Mouse (Mus musculus): ENCODE measurements around the gene Scn2b.

Scn2b gene

GRCm38 (mm10) chr9:45117741-45118431, at the start of gene Scn2b:
TSS of gene Scn2b (plus strand) at chr9:45117782.
- peak; percentile 63 for DNase-seq

DNA sequence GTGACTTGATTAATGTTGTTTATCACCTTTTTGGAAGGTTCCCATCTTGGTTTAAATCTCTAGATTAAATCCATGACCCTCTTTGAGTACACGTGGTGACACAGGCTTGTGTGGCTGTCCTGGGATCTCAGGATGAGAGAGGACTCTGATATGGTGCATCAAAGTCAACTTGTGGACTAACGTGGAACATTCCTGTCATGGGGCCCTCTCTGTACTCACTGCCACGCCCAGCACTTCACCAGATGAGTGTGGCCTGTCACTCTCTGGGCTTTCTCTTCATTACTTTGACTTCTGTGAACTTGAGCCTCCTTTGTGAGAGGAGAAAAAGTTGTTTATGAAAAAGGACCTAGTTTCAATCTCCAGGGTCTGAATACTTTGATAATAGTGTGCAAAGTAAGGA, 45.8 kb upstream of the Scn2b start:
- DNase-seq, result no peak

- no peak for DNase-seq
Measured at GRCm38 (mm10) chr9:45077859-45078258, 39.7 kb upstream of the Scn2b start.

- DNase-seq, result no peak
Measured at GRCm38 (mm10) chr9:45079011-45079410, 38.6 kb upstream of the Scn2b start, which contains the start of gene Jaml. TSS of gene Jaml (plus strand) at chr9:45079183.

DNA sequence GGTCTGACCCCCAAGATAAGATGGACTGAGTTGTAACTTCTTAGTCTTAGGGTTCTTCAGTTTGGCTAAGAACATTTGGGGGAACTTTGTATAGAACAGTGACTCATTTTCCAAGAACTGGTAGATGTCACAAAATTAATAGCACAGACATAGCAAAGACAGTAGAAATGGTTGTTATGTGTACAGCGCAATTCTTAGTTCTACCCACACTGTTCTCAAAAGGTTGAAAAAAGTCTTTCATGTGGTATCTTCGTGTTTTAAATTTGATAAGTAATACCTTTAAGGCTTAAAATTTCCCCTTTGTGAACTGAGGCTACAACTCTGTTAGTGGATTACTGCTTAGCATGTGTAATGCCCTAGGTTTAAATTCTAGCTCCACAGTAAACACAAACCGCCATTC, 34.5 kb upstream of the Scn2b start:
- no peak for DNase-seq

DNA sequence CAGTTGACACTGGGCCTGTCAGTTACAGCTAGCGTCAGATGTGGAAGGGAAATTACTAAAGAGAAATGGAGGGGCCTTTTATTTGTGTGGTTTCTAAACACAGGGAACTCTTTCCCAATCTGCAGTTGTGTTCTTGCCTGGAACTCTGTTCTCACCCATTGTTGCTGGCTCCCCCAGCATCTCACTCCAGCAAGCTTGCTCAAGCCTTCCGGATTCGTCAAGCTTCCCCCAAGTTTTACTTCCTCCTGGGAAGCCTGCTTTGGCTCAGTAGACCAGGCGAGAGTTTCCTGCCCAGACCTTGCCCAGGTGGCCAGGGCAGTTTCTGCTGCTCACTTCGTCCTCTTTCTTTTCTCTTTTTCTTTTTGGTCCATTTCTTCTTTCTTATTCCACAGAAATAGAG, 33.0 kb upstream of the Scn2b start:
- peak; percentile 34 for DNase-seq

- DNase-seq, result peak; percentile 95
Measured at GRCm38 (mm10) chr9:45085741-45086690, 31.6 kb upstream of the Scn2b start.

- DNase-seq, result no peak
Measured at GRCm38 (mm10) chr9:45088040-45088439, 29.5 kb upstream of the Scn2b start.

DNA sequence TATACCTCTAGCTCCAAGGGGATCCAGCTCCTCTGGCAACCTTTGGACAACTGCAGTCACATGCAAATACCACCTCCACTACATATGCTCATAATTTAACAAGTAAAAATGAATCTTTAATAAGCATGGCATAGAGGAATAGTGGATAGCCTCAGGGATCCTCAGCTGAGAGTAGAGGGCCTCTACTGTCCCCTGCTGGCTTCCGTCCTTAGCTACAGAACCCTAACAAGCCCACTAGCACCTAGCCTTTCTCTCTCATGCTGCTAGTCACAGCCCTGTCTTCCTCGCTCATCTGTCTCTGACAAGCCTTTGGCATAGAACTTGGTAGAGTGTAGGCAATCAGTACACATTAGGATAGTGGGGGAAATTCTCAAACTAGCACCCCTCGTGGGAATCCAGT, 26.8 kb upstream of the Scn2b start:
- DNase-seq, result no peak

DNA sequence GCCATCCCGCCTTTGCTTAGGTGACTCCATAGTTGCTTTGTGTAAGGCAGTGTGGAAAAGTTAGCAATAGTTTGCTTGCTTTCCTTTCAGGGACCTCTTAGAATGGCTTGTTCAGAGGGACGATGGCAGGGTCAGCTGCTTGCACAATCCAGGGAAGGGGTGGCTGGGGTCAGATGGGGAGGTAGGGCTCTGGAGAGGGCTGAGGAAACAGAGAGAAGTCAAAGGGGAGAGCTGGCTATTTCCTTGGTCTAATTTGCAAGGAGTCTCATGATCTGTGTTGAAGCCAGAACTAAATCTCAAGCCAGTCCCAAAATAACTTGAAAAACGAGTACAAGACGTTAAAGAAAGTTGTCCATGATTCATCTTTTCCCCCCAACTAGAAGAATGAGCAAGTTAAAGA, 24.9 kb upstream of the Scn2b start:
- DNase-seq, result no peak

GRCm38 (mm10) chr9:45095149-45095937, 22.2 kb upstream of the Scn2b start:
- no peak for DNase-seq

DNA sequence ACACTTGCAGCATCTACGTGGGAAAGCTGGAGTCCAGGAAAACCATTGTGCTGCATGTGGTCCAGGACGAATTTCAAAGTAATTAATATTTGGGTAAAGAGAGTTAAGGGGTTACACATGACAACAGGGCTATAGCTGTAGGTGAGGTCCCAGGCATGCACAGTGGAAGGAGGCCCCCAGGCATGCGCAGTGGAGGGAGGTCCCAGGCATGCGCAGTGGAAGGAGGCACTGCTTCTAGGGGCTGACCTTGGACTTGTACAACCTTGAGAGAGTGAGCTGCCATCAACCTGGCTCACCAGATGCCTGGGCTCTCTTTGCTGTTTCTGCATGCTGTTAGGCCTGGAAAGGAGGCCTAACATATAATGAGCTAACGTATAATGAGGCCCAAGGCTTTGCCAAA, 19.7 kb upstream of the Scn2b start:
- DNase-seq, result no peak

DNA sequence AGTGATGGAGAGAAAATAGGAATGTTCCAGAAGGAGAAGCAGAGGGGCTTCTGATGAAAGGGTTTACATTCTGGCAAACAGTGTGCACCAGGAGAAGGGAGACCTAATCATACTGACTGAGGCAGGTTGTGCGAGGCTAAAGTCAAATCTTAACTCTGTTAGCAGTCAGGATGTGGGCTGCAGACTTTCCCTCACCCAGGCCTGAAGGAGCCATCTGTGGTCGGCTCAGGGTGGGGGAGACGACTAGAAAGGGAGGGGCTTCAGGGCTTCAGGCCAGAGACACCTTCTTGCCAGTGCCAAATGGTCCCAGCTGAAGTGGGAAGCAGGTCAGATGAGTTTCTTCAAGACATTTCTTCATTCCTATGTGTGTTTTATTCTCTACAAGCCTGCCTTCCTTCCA, 19.2 kb upstream of the Scn2b start:
- DNase-seq, result no peak

- no peak for DNase-seq
Measured at GRCm38 (mm10) chr9:45102528-45102927, 15.1 kb upstream of the Scn2b start.

DNA sequence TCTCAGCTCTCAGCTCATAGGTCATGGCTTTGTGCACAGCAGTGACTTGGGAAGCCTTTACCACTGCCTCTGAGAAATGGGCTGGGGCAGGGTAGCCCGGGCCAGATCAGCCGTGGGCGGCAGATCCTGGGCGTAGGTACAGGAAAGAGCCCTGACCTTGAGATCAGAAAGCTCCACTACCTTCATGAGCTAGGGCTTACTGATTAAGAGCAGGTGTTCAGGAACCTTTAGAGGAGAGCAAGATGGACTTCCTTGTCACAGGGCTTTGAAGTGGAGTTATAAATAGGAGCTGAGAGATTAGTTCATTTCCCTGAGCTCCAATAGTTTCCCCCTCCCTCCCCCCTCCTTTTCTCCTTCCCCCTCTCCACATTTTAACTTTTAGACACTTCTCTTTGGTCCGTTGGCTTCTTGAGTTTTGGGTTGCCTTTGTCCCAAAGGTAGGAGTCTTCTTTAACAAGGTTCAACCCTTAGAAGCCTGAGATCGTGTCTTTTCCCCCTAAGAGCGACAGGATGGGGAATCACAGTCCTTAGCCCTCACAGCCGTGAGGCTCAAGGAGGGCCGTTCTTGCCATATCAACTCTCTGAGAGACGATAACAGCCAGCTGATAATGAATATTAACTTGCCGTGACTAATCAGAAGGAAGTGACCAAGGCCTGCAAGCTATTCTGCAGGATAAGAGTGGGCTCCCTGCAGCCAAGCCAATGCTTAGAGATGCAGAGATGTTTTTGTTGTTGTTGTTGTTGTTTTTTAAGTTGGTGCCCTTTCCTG, 14.2 kb upstream of the Scn2b start:
- no peak for DNase-seq

GRCm38 (mm10) chr9:45105596-45106374, 11.8 kb upstream of the Scn2b start:
- no peak for DNase-seq

DNA sequence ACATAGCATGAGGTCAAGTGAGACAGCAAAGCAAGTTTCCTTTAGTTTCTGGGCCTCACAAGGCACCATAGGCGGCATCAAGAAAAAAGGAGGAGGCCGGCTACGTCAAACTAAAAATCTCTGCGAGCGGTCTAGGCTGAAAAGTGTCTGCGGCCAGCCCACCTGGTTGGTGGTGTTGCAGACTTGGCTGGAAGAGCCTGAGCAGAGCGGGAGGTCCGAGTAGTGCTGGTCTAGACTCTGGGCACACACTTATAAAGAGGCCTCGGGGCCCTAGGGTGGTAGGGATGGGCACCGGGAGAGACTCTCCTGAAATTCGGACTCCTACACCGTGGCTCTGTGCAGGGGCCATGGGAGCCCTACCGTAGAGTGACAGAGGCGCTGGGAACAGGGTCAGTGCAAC, 1.9 kb upstream of the Scn2b start:
- peak; percentile 89 for DNase-seq

DNA sequence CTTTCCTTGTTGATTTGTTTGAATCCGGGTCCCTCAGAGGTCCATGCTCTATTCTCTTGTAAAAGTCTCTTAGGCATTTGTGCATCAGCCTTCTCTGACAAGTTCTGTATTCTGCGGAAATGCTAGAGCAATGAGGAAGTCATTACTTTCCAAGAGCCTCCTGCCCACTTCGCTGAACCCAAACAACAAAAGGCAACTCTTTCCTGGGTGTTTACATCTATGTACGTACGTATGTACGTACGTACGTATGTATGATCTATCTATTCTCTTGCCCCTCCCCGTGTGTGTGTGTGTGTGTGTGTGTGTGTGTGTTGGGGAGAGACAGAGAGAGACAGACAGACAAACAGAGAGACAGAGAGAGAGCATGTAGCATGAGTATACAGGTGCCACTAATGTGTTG, 763 bp upstream of the Scn2b start:
- no peak for DNase-seq

- DNase-seq, result peak; percentile 94
Measured at GRCm38 (mm10) chr9:45118552-45118951, 970 bp downstream of the Scn2b start.

DNA sequence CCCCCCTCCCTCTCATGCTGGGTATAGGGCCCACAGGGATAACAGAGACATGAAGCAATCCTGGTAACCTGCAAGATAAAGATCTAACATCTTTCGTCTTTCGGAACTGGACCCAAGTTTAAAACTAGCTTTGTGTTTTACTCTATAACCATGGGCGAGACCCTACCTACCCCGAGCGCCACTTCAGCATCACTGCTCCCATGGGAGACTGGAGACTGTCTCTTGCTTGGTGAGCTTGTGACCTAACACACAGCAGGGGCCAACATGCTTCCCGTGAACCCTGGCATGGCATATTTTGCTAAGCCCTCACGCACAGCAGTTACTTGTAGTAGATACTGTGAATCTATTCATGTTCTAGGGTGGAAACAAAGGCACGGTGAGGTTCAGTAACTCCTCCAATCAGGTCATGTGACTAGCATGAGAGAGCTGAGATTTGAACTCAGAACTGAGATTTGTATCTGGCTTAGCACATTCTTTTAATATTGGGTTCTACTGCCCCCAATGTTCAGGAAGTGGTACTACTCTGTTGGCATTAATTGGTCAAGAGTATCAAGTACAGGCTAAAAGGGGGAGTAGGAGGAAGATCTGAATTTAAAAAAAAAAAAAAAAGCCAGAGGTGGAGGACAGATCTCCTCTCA, 1.9 kb downstream of the Scn2b start:
- peak; percentile 69 for DNase-seq

GRCm38 (mm10) chr9:45119954-45120530, 2.5 kb downstream of the Scn2b start:
- peak; percentile 72 for DNase-seq

Measured in cerebellum, adult 11-12 months (tissue).